Mouse (Mus musculus) intestine, embryonic 14.5 days (tissue): ENCODE data around the gene Trpc1. TPM values are rescaled to one million over a fixed set of nuclear protein-coding genes. Genes with fewer than 3 reads are reported as not detected.

Experiments
- ATAC-seq: fragments of 200-750 bp; cut with Nextera tagmentation; replicated peaks from 2 replicates; pipeline ENCODE4 v1.8.0; 2017; ENCODE audit warnings: low read depth, moderate number of reproducible peaks, moderate TSS enrichment, moderate library complexity; ENCODE audit not compliant: low FRiP score, low TSS enrichment
- DNase-seq: peaks from one replicate; pipeline ENCODE4 v3.0.0-alpha.2; 2018; ENCODE audit warnings: low spot score
- H3K27ac ChIP-seq: fragments of 300-500 bp; sonication (generic); 2 replicates; pipeline ENCODE4 v1.5.1; 2014; ENCODE audit warnings: low read depth, mild to moderate bottlenecking, control low read depth
- H3K27me3 ChIP-seq: fragments of 300-500 bp; sonication (generic); replicated peaks from 2 replicates; pipeline ENCODE4 v1.6.1; 2014; ENCODE audit warnings: low read length, control low read depth; ENCODE audit not compliant: control insufficient read depth, insufficient read depth
- H3K36me3 ChIP-seq: fragments of 300-500 bp; sonication (generic); 2 replicates; pipeline ENCODE4 v1.6.1; 2014; ENCODE audit warnings: low read length, control low read depth; ENCODE audit not compliant: control insufficient read depth, insufficient read depth
- H3K4me1 ChIP-seq: fragments of 300-500 bp; sonication (generic); replicated peaks from 2 replicates; pipeline ENCODE4 v1.6.1; 2014; ENCODE audit warnings: low read length, control low read depth, mixed read lengths; ENCODE audit not compliant: control insufficient read depth, insufficient read depth
- H3K4me2 ChIP-seq: fragments of 300-500 bp; sonication (generic); 2 replicates; pipeline ENCODE4 v1.6.1; 2014; ENCODE audit warnings: low read length
- H3K4me3 ChIP-seq: fragments of 300-500 bp; sonication (generic); 2 replicates; pipeline ENCODE4 v1.5.1; 2014; ENCODE audit warnings: low read depth, low read length, control low read depth, mixed read lengths
- H3K9ac ChIP-seq: fragments of 300-500 bp; sonication (generic); 2 replicates; pipeline ENCODE4 v1.6.1; 2014; ENCODE audit warnings: mild to moderate bottlenecking, low read length
- H3K9me3 ChIP-seq: fragments of 300-500 bp; sonication (generic); 2 replicates; pipeline ENCODE4 v1.6.1; 2016; ENCODE audit warnings: low read length, control low read depth; ENCODE audit not compliant: control insufficient read depth
- WGBS: fragments of 180-500 bp; shearing (Covaris S2); extraction: QIAGEN DNeasy Blood & Tissue Kit; methylation state at CpG from one replicate; pipeline ENCODE4 v1.1.7; 2014; 5-methylcytosine and 5-hydroxymethylcytosine counted together
- polyA plus RNA-seq: library from polyadenylated mRNA; unstranded; fragments of >200 nt; fragmentation: Nextera tagmentation; extraction: Ambion mirVana; gene quantifications from 2 replicates; pipeline ENCODE4 v1.2.1, GENCODE M21; 2014

The Trpc1 gene
- polyA plus RNA-seq, 1 experiment from 2014 or later = 5.7 TPM

DNA sequence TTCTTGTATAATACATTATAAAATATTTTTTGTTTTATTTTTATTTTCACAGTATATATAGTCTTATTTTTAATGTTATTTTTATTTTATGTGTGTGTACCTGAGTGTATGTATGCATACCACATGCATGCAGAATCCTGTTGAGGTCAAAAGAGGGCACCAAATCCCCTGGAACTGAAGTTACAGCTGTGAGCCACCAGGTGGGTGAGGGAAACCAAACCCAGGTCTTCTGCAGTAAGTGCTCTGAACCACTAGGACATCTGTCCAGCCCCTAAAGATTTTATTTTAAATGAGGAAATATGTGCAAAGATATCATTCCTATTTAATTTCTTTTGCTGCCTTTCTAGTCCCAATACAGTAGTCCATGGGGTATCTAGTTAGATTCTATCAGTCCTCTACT is 41.2 kb downstream of the Trpc1 start:
- Histone ChIP-seq H3K27me3 (no peaks in the 10 kb centered on the region), H3K9ac (no peak overlapping the region), H3K9me3 (no peaks in the 10 kb centered on the region), H3K4me1 (no peaks in the 10 kb centered on the region), H3K27ac (no peak overlapping the region), H3K4me2 (no peak overlapping the region), H3K36me3 (peaks cover 13% of the 10 kb centered on the region), H3K4me3 (no peak overlapping the region)
- DNase-seq = no peak
- no peak for ATAC-seq

DNA sequence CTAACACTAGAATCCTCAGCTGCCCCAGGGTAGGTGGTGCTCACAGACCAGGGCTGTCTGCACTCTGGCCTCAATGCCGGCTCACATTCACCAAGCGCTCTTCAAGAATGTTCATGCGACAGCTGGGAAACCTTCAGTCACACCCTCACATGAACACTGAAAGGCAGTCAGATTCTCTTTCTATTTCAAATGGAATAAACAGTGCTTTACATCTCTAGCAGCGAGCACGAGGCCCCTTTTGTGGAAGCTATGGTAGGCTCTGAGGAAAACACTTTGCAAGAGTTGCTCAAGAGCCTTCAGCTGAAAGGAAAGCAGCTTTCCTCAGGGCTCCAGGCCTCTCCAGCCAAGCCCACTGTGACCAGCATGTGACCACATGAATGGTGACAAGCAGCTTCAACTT is 44.8 kb downstream of the Trpc1 start:
- DNase-seq = no peak
- H3K9ac ChIP-seq = no peak overlapping the region
- no peak overlapping the region for H3K4me2 ChIP-seq
- no peaks in the 10 kb centered on the region for H3K4me1 ChIP-seq
- WGBS = 84% methylated on average over 5 of the region's 5 CpGs
- no peak for ATAC-seq
- H3K9me3 ChIP-seq = no peaks in the 10 kb centered on the region
- H3K27ac ChIP-seq = no peak overlapping the region
- peaks cover 13% of the 10 kb centered on the region for H3K36me3 ChIP-seq
- H3K27me3 ChIP-seq = no peaks in the 10 kb centered on the region
- H3K4me3 ChIP-seq = no peak overlapping the region

- no peak for DNase-seq
- Histone ChIP-seq H3K27me3 (no peaks in the 10 kb centered on the region), H3K27ac (no peak overlapping the region), H3K36me3 (peaks cover 10% of the 10 kb centered on the region), H3K4me2 (no peak overlapping the region), H3K9me3 (no peaks in the 10 kb centered on the region), H3K9ac (no peak overlapping the region), H3K4me3 (no peak overlapping the region), H3K4me1 (no peaks in the 10 kb centered on the region)
- WGBS = 89% methylated on average over 3 of the region's 3 CpGs
- no peak for ATAC-seq
Observed at GRCm38 (mm10) chr9:95704078-95704477, 46.1 kb downstream of the Trpc1 start.

- no peaks in the 10 kb centered on the region for H3K36me3 ChIP-seq
- DNase-seq (no peak), ATAC-seq (no peak)
- no peak overlapping the region for H3K9ac ChIP-seq
- H3K4me1 ChIP-seq = no peaks in the 10 kb centered on the region
- WGBS = 73% methylated on average over 4 of the region's 4 CpGs
- no peak overlapping the region for H3K27ac ChIP-seq
- H3K9me3 ChIP-seq = no peaks in the 10 kb centered on the region
- no peaks in the 10 kb centered on the region for H3K27me3 ChIP-seq
- H3K4me2 ChIP-seq = no peak overlapping the region
- H3K4me3 ChIP-seq = no peak overlapping the region
Observed at GRCm38 (mm10) chr9:95699273-95699672, 50.9 kb downstream of the Trpc1 start.

DNA sequence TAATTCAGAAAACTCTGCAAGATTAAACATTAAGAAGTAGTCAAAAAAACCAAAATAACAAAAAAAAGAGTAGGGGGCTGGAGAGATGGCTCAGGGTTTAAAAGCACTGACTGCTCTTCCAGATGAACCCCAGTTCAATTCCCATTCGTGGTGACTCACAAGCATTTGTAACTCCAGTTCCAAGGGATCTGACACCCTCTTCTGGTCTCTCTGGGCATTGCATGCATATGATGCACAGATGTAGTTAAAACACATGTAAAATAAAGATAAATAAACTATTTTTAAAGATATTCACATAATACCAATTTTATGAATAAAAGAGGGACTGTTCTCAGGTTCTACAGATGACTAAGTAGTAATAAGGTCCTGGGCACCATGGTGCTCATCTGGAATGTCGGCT is 52.4 kb downstream of the Trpc1 start:
- no peak for ATAC-seq
- Histone ChIP-seq H3K4me3 (no peak overlapping the region), H3K4me2 (no peak overlapping the region), H3K27ac (no peak overlapping the region), H3K36me3 (no peaks in the 10 kb centered on the region), H3K9ac (no peak overlapping the region), H3K9me3 (no peaks in the 10 kb centered on the region), H3K4me1 (no peaks in the 10 kb centered on the region), H3K27me3 (no peaks in the 10 kb centered on the region)
- WGBS = 53% methylated on average over 2 of the region's 2 CpGs
- peak; percentile 62 for DNase-seq

- Histone ChIP-seq H3K4me3 (no peak overlapping the region), H3K27ac (no peak overlapping the region), H3K27me3 (no peaks in the 10 kb centered on the region), H3K9me3 (no peaks in the 10 kb centered on the region), H3K4me2 (no peak overlapping the region), H3K36me3 (no peaks in the 10 kb centered on the region), H3K9ac (no peak overlapping the region), H3K4me1 (no peaks in the 10 kb centered on the region)
- no peak for DNase-seq
- 35% methylated on average over 6 of the region's 6 CpGs for WGBS
- ATAC-seq = no peak
Observed at GRCm38 (mm10) chr9:95696581-95696980, 53.6 kb downstream of the Trpc1 start.

GRCm38 (mm10) chr9:95695023-95695422 is 55.2 kb downstream of the Trpc1 start:
- no peaks in the 10 kb centered on the region for H3K27me3 ChIP-seq
- H3K36me3 ChIP-seq = no peaks in the 10 kb centered on the region
- DNase-seq = no peak
- H3K27ac ChIP-seq = no peak overlapping the region
- no peak overlapping the region for H3K9ac ChIP-seq
- no peaks in the 10 kb centered on the region for H3K9me3 ChIP-seq
- 88% methylated on average over 15 of the region's 15 CpGs for WGBS
- H3K4me2 ChIP-seq = no peak overlapping the region
- H3K4me1 ChIP-seq = no peaks in the 10 kb centered on the region
- no peak for ATAC-seq
- no peak overlapping the region for H3K4me3 ChIP-seq

- no peaks in the 10 kb centered on the region for H3K9me3 ChIP-seq
- H3K27me3 ChIP-seq = no peaks in the 10 kb centered on the region
- no peaks in the 10 kb centered on the region for H3K4me1 ChIP-seq
- H3K9ac ChIP-seq = no peak overlapping the region
- WGBS = 75% methylated on average over 12 of the region's 12 CpGs
- ATAC-seq (no peak), DNase-seq (no peak)
- H3K27ac ChIP-seq = no peak overlapping the region
- H3K4me3 ChIP-seq = no peak overlapping the region
- H3K4me2 ChIP-seq = no peak overlapping the region
- H3K36me3 ChIP-seq = no peaks in the 10 kb centered on the region
Observed at GRCm38 (mm10) chr9:95694526-95694925, 55.6 kb downstream of the Trpc1 start.

- ATAC-seq (no peak), DNase-seq (no peak)
- H3K4me1 ChIP-seq = no peaks in the 10 kb centered on the region
- H3K27me3 ChIP-seq = no peaks in the 10 kb centered on the region
- WGBS = 82% methylated on average over 11 of the region's 11 CpGs
- H3K9me3 ChIP-seq = no peaks in the 10 kb centered on the region
- no peak overlapping the region for H3K27ac ChIP-seq
- no peak overlapping the region for H3K4me2 ChIP-seq
- H3K9ac ChIP-seq = no peak overlapping the region
- H3K4me3 ChIP-seq = no peak overlapping the region
- no peaks in the 10 kb centered on the region for H3K36me3 ChIP-seq
Observed at GRCm38 (mm10) chr9:95693528-95694100, 56.6 kb downstream of the Trpc1 start.
